Mouse (Mus musculus) left cerebral cortex, postnatal 14 days (tissue): Measurements from ENCODE around the gene Gm44965. TPM values are rescaled to one million over a fixed set of nuclear protein-coding genes. Genes with fewer than 3 reads are reported as not detected.

Source experiments
- DNase-seq, 2 experiments: peaks; one replicate each; pipeline ENCODE4 v3.0.0; 2021 to 2022; ENCODE audit warnings: low spot score in 2 of 2, mixed read lengths in 1 of 2
- intact Hi-C: fragments of 180-260 bp; cut with DNase I; formaldehyde crosslinking; loops from one replicate; pipeline ENCODE4 v1.15.1; 2025
- total RNA-seq, 2 experiments: library from RNA; stranded (reverse); gene quantifications; 2 replicates each; pipeline ENCODE4 v1.2.3; 2021

Gene Gm44965
- total RNA-seq, 2 experiments from 2014 or later: not detected

DNA sequence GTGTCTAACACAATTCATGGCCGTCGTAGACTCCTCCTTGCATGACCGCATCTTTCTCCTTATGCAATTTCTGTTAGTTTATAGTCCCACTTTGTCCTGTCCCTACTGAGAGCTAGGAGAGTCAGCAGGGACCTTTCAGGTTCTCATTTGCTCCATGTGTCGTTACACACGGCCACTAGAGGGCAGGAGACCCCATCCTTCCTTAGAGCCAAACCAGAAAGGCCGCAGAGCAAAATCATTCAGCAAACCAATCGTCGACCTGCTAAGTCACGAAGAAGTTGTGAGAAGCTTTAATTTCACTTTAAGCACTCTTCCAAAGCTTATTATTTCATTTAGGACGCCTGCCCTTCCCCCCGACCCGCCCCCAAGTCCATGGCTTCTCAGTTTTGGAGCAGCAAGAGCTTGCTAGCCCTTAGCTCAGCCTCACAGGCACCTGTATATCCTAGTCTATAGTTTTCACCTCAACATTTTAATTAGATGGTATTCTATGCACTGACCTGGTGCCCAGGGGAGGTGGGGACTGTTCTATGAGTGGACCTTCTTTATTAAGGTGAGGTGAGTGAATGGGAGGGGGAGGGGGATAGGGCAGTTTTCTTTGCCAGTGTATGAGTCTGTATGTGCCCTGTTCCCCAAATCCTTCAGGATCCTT, 52.0 kb downstream of the Gm44965 start:
- DNase-seq: peak; percentile 50 to 82
- intact Hi-C loops: loop anchor here (1.0 to 10.0 kb wide), 3 partner anchors 101 to 312 kb away; no protein-coding TSS in a partner anchor

- intact Hi-C loops: loop anchor here (5.0 to 10.0 kb wide), 2 partner anchors 101 to 311 kb away; no protein-coding TSS in a partner anchor
- no peak for DNase-seq
Observed at GRCm38 (mm10) chr6:48646309-48646690, 52.6 kb downstream of the Gm44965 start.

- intact Hi-C loops: loop anchor here (5.0 to 10.0 kb wide), 2 partner anchors 102 to 310 kb away; no protein-coding TSS in a partner anchor
- peak in 1 of 2 experiments; percentile 34 for DNase-seq
Observed at GRCm38 (mm10) chr6:48646995-48647394, 53.3 kb downstream of the Gm44965 start, which contains the start of gene Gimap8. TSS of gene Gimap8 (plus strand) at chr6:48647234.

DNA sequence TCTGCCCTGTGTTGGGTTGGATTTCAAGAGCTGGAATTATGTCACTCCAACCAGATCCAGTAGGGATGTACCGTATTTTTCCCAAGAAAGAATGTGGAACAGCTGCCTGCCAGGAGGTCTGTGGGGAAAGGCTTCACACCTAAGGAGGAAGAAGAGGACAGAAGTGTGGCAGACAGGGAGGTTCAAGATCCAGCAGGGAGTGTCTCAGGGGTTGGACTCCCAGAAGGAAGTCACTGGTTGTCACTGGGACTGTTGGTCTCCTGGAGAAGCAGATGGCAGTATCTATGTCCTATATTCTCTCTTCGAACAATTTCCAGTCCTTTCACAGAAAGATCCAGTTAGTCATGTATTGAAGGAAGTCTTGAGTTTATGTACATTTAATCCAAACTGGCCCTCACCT, 53.9 kb downstream of the Gm44965 start:
- intact Hi-C loops: loop anchor here (5.0 to 10.0 kb wide), 2 partner anchors 103 to 310 kb away; no protein-coding TSS in a partner anchor

GRCm38 (mm10) chr6:48648779-48649178, 55.0 kb downstream of the Gm44965 start:
- DNase-seq: no peak
- intact Hi-C loops: loop anchor here (5.0 to 10.0 kb wide), 2 partner anchors 104 to 309 kb away; no protein-coding TSS in a partner anchor

More for the DNA sequence above, 53.9 kb downstream of the Gm44965 start:
- DNase-seq: no peak

GRCm38 (mm10) chr6:48650041-48650440, 56.3 kb downstream of the Gm44965 start:
- no peak for DNase-seq
- intact Hi-C loops: no loop called here

DNA sequence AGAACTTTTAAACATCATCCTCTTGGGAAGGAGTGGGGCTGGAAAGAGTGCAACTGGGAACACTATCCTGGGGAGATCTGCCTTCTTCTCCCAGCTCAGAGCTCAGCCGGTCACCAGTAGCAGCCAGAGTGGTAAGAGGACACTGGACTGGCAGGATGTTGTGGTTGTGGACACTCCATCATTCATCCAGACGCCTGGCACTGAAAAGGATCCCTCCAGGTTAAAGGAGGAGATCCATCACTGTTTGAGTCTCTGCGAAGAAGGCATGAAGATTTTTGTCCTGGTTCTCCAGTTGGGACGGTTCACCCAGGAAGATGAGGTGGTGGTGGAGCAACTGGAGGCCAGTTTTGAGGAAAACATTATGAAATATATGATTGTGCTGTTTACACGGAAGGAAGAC, 65.0 kb downstream of the Gm44965 start:
- intact Hi-C loops: no loop called here
- DNase-seq: no peak

GRCm38 (mm10) chr6:48664750-48665149, 71.0 kb downstream of the Gm44965 start:
- DNase-seq: no peak
- intact Hi-C loops: no loop called here

DNA sequence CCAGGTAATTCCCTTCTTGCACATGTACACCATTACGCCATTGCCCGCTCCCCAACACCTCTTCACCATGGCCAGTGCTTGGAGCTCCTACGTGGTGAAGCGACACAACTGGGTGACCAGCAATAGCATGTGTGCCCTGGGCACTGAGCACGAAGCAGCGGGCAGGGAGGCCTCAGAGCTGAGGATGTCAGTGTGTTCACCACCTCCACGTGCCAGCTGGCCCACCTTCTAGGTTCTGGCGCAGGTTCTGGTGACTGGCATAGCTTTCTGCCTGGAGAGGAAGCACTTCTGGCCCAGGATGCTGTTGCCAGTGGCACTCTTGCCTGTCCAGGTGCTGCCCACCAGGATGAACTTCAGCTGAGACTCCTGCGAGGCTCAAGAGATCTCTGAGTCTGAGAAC, 71.7 kb downstream of the Gm44965 start:
- no peak for DNase-seq
- intact Hi-C loops: no loop called here

- no peak for DNase-seq
- intact Hi-C loops: no loop called here
Observed at GRCm38 (mm10) chr6:48666159-48666586, 72.4 kb downstream of the Gm44965 start.

GRCm38 (mm10) chr6:48668022-48668421, 74.3 kb downstream of the Gm44965 start:
- no peak for DNase-seq
- intact Hi-C loops: no loop called here

Other genes with a start within 250 kb of the Gm44965 start
- gene Krba1, start 198.4 kb upstream of the Gm44965 start, total RNA-seq: 10 to 100 TPM; 46.8 to 49.9 TPM
- 10 to 100 TPM; 15.8 to 21.2 TPM for gene Zfp467, start 148.1 kb upstream of the Gm44965 start, total RNA-seq
- under 1 TPM; 0.59 to 0.64 TPM for gene Sspo, start 145.7 kb upstream of the Gm44965 start, total RNA-seq
- 100 to 1,000 TPM; 520 to 530 TPM for gene Atp6v0e2, start 56.3 kb upstream of the Gm44965 start, total RNA-seq
- 10 to 100 TPM; 29.0 to 30.6 TPM for gene Lrrc61, start 39.1 kb upstream of the Gm44965 start, total RNA-seq
- 10 to 100 TPM; 10.3 to 10.9 TPM for gene Rarres2, start 21.2 kb upstream of the Gm44965 start, total RNA-seq
- not detected for gene Gm45021, start 4.3 kb upstream of the Gm44965 start, total RNA-seq
- gene Repin1, start 58 bp upstream of the Gm44965 start, total RNA-seq: 10 to 100 TPM; 34.0 to 36.7 TPM
- 1 to 10 TPM; 6.0 to 7.4 TPM for gene Zfp775, start 8.1 kb downstream of the Gm44965 start, total RNA-seq
- gene AI854703, start 32.8 kb downstream of the Gm44965 start, total RNA-seq: 10 to 100 TPM; 15.6 to 18.4 TPM
- gene Gimap8, start 53.3 kb downstream of the Gm44965 start, total RNA-seq: under 1 TPM; 0.97 to 0.99 TPM
- 1 to 10 TPM in 1 of 2 experiments, under 1 TPM in 1; 0.83 to 1.4 TPM for gene Gimap9, start 82.2 kb downstream of the Gm44965 start, total RNA-seq
- gene Gimap4, start 90.6 kb downstream of the Gm44965 start, total RNA-seq: under 1 TPM; 0.40 to 0.90 TPM
- 1 to 10 TPM; 6.4 to 6.5 TPM for gene Gimap6, start 114.3 kb downstream of the Gm44965 start, total RNA-seq
- 1 to 10 TPM in 1 of 2 experiments, not detected in 1; 1.4 TPM for gene Gm28053, start 124.7 kb downstream of the Gm44965 start, total RNA-seq
- not detected for gene Gimap7, start 124.7 kb downstream of the Gm44965 start, total RNA-seq
- gene Gimap1, start 145.1 kb downstream of the Gm44965 start, total RNA-seq: 1 to 10 TPM; 2.2 TPM
- gene Gimap5, start 152.3 kb downstream of the Gm44965 start, total RNA-seq: 1 to 10 TPM in 1 of 2 experiments, under 1 TPM in 1; 0.77 to 1.5 TPM
- gene Gimap3, start 176.9 kb downstream of the Gm44965 start, total RNA-seq: not detected
- gene Tmem176a, start 247.0 kb downstream of the Gm44965 start, total RNA-seq: 10 to 100 TPM; 20.4 to 23.8 TPM
- gene Tmem176b, start 247.6 kb downstream of the Gm44965 start, total RNA-seq: 10 to 100 TPM; 45.7 to 47.3 TPM